Mouse (Mus musculus) hindbrain, embryonic 13.5 days (tissue): ENCODE results near the gene Ccdc153. TPM values are rescaled to one million over a fixed set of nuclear protein-coding genes. Genes with fewer than 3 reads are reported as not detected.

Experiments
- ATAC-seq: fragments of 200-750 bp; cut with Nextera tagmentation; 2 replicates; pipeline ENCODE4 v1.8.0; 2017; ENCODE audit warnings: moderate TSS enrichment; ENCODE audit not compliant: low FRiP score
- H3K27ac ChIP-seq: fragments of 300-500 bp; sonication (generic); 2 replicates; pipeline ENCODE4 v1.5.1; 2015; ENCODE audit warnings: inconsistent platforms, mild to moderate bottlenecking, moderate library complexity
- H3K27me3 ChIP-seq: fragments of 300-500 bp; sonication (generic); 2 replicates; pipeline ENCODE4 v1.6.1; 2015; ENCODE audit warnings: mild to moderate bottlenecking, inconsistent platforms
- H3K36me3 ChIP-seq: fragments of 300-500 bp; sonication (generic); 2 replicates; pipeline ENCODE4 v1.6.1; 2015; ENCODE audit warnings: mild to moderate bottlenecking, inconsistent platforms
- H3K4me1 ChIP-seq: fragments of 300-500 bp; sonication (generic); replicated peaks from 2 replicates; pipeline ENCODE4 v1.6.1; 2015; ENCODE audit warnings: inconsistent platforms
- H3K4me2 ChIP-seq: fragments of 300-500 bp; sonication (generic); 2 replicates; pipeline ENCODE4 v1.6.1; 2015; ENCODE audit warnings: inconsistent platforms, mild to moderate bottlenecking, moderate library complexity
- H3K4me3 ChIP-seq: fragments of 300-500 bp; sonication (generic); 2 replicates; pipeline ENCODE4 v1.5.1; 2015; ENCODE audit warnings: mild to moderate bottlenecking, inconsistent platforms
- H3K9ac ChIP-seq: fragments of 300-500 bp; sonication (generic); 2 replicates; pipeline ENCODE4 v1.6.1; 2015; ENCODE audit warnings: mild to moderate bottlenecking, inconsistent platforms
- H3K9me3 ChIP-seq: fragments of 300-500 bp; sonication (generic); 2 replicates; pipeline ENCODE4 v1.6.1; 2016; ENCODE audit warnings: inconsistent platforms
- WGBS: fragments of 180-500 bp; shearing (Covaris S2); methylation state at CpG from one replicate; pipeline ENCODE4 v1.1.7; 2015; 5-methylcytosine and 5-hydroxymethylcytosine counted together
- polyA plus RNA-seq: library from polyadenylated mRNA; unstranded; fragments of >200 nt; fragmentation: Nextera tagmentation; extraction: Ambion mirVana; gene quantifications from 2 replicates; pipeline ENCODE4 v1.2.1, GENCODE M21; 2015

The Ccdc153 gene
- polyA plus RNA-seq, 1 experiment from 2014 or later = not detected

DNA sequence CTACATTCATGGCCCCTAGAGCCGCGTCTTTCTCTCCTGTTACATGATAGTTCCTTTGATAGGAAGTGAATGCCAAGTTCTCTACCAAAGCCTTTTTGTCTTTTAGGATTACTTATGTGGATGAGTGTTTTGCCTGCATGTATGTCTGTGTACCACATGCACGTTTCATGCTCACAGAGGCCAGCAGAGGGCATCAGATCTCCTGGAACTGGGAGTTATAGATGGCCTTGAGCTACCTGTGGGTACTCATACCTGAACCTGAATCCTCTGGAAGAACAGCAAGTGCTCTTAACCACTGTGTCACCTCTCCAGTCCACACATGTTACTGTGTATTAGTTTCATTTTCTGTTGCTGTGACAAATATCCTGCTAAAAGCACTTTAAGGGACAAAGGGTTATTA is 52.0 kb downstream of the Ccdc153 start:
- H3K4me2 ChIP-seq = no peak overlapping the region
- 72% methylated on average over 3 of the region's 3 CpGs for WGBS
- no peak for ATAC-seq
- no peak overlapping the region for H3K27ac ChIP-seq
- H3K4me3 ChIP-seq = no peak overlapping the region
- no peaks in the 10 kb centered on the region for H3K9me3 ChIP-seq
- H3K27me3 ChIP-seq = 0 out of 2 replicates have a peak, but pooled peaks cover 3% of the 10 kb centered on the region
- peaks cover 71% of the 10 kb centered on the region for H3K36me3 ChIP-seq
- H3K4me1 ChIP-seq = peaks cover 13% of the 10 kb centered on the region
- H3K9ac ChIP-seq = no peak overlapping the region

Other genes starting within 250 kb of the Ccdc153 start
- 0.27 and 0.55 TPM in 2 replicates for gene Thy1, start 197.3 kb upstream of the Ccdc153 start, polyA plus RNA-seq
- gene Usp2, start 173.7 kb upstream of the Ccdc153 start, polyA plus RNA-seq = 8.1 and 12.2 TPM in 2 replicates
- gene Mfrp, start 138.9 kb upstream of the Ccdc153 start, polyA plus RNA-seq = 0.22 TPM in 1 of 2 replicates, not detected in the other
- 3.2 and 5.3 TPM in 2 replicates for gene C1qtnf5, start 133.4 kb upstream of the Ccdc153 start, polyA plus RNA-seq
- 0.12 and 0.49 TPM in 2 replicates for gene Gm49380, start 127.2 kb upstream of the Ccdc153 start, polyA plus RNA-seq
- 27.9 and 29.2 TPM in 2 replicates for gene Rnf26, start 127.2 kb upstream of the Ccdc153 start, polyA plus RNA-seq
- 13.1 and 14.0 TPM in 2 replicates for gene Mcam, start 106.2 kb upstream of the Ccdc153 start, polyA plus RNA-seq
- 21.5 and 24.4 TPM in 2 replicates for gene Cbl, start 6.6 kb upstream of the Ccdc153 start, polyA plus RNA-seq
- 0.17 and 0.48 TPM in 2 replicates for gene Pdzd3, start 10.8 kb downstream of the Ccdc153 start, polyA plus RNA-seq
- gene Nlrx1, start 27.9 kb downstream of the Ccdc153 start, polyA plus RNA-seq = 4.4 TPM in 2 replicates
- gene Abcg4, start 47.9 kb downstream of the Ccdc153 start, polyA plus RNA-seq = 18.0 and 20.1 TPM in 2 replicates
- gene Hinfp, start 65.0 kb downstream of the Ccdc153 start, polyA plus RNA-seq = 31.4 and 36.6 TPM in 2 replicates
- gene C2cd2l, start 79.6 kb downstream of the Ccdc153 start, polyA plus RNA-seq = 19.1 and 21.6 TPM in 2 replicates
- gene Dpagt1, start 85.3 kb downstream of the Ccdc153 start, polyA plus RNA-seq = 37.0 and 40.4 TPM in 2 replicates
- 145 and 151 TPM in 2 replicates for gene H2afx, start 94.0 kb downstream of the Ccdc153 start, polyA plus RNA-seq
- 66.8 and 70.8 TPM in 2 replicates for gene Hmbs, start 103.6 kb downstream of the Ccdc153 start, polyA plus RNA-seq
- 36.2 and 38.0 TPM in 2 replicates for gene Vps11, start 121.0 kb downstream of the Ccdc153 start, polyA plus RNA-seq
- gene Hyou1, start 138.8 kb downstream of the Ccdc153 start, polyA plus RNA-seq = 25.6 and 27.7 TPM in 2 replicates
- gene Slc37a4, start 156.2 kb downstream of the Ccdc153 start, polyA plus RNA-seq = 64.7 and 65.9 TPM in 2 replicates
- gene Rps25, start 166.5 kb downstream of the Ccdc153 start, polyA plus RNA-seq = 1,260 and 1,282 TPM in 2 replicates
- 342 and 355 TPM in 2 replicates for gene Trappc4, start 166.9 kb downstream of the Ccdc153 start, polyA plus RNA-seq
- gene Ccdc84, start 177.9 kb downstream of the Ccdc153 start, polyA plus RNA-seq = 28.2 and 32.9 TPM in 2 replicates
- not detected in 2 replicates for gene Foxr1, start 200.5 kb downstream of the Ccdc153 start, polyA plus RNA-seq
- not detected in 2 replicates for gene Upk2, start 214.3 kb downstream of the Ccdc153 start, polyA plus RNA-seq
- 8.6 TPM in 2 replicates for gene Bcl9l, start 242.1 kb downstream of the Ccdc153 start, polyA plus RNA-seq